Mouse (Mus musculus) cerebellum, adult 8-10 months (tissue): ENCODE data around the gene Bach2.
A peak's percentile ranks its signal among the peaks of the same experiment; 100 is the strongest.

Experiments used
- DNase-seq: peaks from one replicate; pipeline ENCODE4 v3.0.0; 2022

Gene Bach2

GRCm38 (mm10) chr4:32506306-32506808, 267.8 kb downstream of the Bach2 start:
- DNase-seq: no peak

DNA sequence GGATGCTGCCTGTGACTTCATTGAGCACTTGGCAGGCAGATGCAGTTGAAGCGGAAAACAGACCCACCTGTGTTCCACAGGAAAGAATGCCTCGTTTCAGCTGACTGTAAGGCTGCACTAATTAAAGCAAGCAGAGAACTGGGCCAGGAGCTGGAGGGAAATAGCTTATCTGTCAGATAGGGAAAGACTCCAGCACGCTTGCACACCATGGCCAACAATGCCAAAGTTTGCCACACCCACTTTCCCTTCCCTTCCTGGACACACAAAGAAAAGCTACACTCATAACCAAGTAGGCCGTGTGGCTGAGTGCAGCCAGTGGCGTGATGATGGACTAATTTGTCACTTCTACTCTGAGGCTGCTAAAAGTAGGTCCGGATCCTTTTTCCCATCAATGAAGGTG, 268.4 kb downstream of the Bach2 start:
- no peak for DNase-seq

DNA sequence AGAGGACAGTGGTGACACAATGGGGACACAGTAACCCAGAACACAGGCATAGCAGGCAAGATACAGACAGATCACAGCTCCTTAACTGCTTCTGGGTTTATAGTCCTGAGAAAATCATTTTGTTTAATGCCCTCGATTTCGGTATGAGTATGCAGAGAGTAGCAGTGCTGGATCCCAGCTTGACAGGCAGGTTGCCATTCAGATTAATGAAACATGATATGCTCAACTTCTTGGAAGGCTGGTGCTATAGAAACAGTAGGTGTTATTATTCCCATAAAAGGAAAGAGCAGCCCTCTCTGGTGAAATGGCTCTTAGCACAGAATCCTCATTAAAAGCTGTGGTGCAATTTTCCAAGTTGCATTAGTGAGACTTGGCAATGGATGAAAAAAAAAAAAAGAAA, 270.0 kb downstream of the Bach2 start:
- no peak for DNase-seq

GRCm38 (mm10) chr4:32508996-32509395, 270.4 kb downstream of the Bach2 start:
- DNase-seq: no peak

GRCm38 (mm10) chr4:32509832-32510612, 271.4 kb downstream of the Bach2 start:
- DNase-seq: peak; percentile 56

- no peak for DNase-seq
Observed at GRCm38 (mm10) chr4:32510940-32511339, 272.3 kb downstream of the Bach2 start.

- no peak for DNase-seq
Observed at GRCm38 (mm10) chr4:32516126-32516525, 277.5 kb downstream of the Bach2 start.

- DNase-seq: no peak
Observed at GRCm38 (mm10) chr4:32518842-32519578, 280.4 kb downstream of the Bach2 start.

DNA sequence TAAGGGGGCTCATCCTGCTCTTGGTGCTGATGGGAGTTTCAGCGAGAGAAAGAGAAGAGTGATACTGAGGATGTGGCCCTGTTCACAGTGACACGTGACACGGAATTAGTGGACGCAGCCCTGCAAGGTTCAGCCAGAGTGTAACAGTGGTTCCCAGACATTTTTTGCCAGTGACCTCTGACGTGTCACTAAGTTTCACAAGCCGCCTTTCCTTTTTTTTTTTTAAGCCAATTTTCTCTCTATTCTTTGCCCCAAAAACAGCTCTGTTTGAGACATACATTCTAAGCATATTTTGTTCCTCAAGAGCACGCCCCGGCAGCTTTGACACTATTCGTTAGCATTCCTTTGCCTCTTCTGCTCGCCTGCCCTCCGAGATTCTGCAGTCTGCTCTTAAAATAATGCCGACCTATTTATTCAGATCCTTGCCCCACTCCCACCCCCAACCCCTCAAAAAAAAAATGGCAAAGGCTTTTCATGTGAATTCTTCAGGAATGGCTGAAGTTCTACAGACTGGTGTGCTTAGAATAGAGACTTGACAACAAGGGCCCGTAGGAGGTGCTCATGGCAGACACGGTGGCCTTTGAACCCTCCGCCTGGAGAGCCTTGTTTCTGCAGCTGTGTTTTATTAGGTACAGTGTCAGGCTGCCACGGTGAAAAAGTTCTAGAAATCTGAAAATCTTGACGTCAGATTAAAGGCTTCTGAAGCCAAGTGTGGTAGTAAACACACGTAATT, 282.2 kb downstream of the Bach2 start:
- DNase-seq: no peak

DNA sequence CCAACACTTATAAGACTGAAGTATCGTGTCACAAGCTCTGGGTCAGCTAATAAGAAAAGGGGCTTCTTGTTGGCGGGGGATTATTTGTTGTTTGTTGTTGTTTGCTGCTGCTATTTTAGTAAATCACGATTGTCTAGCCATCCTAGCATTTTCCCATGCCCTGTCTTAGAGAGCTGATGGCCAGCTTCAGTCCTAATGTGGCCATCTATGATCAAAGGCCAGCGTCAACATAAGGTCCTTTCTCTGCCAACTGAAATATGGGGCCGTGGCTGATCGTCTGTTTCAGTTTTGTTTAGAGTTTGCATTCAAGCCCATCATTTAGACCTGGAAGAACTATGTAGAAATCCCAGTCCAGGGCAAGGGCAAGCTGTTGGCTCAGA, 282.7 kb downstream of the Bach2 start:
- no peak for DNase-seq

DNA sequence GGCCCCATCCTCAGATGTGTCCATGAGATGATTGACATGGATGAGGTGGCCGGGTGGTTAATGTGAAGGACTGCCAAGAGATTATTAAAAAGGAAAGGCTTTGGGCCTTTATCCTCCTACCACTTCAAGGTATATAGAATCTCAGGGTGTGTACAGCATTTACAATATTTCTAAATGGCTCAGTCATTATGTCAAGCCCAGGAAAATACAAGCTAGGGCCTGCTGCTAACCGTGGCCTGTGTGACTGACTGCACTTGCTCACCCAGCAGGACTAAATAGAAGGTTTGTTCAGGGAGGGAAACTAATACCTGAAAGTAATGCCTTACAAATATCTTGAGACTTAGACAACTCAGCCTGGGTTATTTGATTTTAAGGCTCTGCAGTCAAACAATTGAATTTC, 283.4 kb downstream of the Bach2 start:
- no peak for DNase-seq

- no peak for DNase-seq
Observed at GRCm38 (mm10) chr4:32524282-32524681, 285.7 kb downstream of the Bach2 start.

DNA sequence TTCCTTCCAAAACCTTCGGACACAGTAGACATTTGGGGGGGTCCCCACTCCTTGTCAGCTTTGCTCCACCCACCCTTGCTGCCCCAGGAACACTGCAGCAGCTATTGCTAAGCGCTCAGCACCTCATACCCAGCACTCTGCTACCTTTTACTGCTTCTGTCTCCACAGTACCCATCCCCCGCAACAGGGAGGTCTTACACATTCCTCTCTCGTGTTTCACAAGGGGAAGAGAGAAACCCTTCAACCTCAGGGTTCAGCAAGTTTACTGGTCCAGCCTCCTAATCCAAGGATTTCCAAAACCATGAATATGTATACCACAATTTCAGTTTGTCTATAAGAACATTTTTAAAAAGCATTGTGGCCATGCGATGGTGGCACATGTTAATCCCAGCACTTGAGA, 286.4 kb downstream of the Bach2 start:
- DNase-seq: no peak

- no peak for DNase-seq
Observed at GRCm38 (mm10) chr4:32526228-32526836, 287.7 kb downstream of the Bach2 start.

DNA sequence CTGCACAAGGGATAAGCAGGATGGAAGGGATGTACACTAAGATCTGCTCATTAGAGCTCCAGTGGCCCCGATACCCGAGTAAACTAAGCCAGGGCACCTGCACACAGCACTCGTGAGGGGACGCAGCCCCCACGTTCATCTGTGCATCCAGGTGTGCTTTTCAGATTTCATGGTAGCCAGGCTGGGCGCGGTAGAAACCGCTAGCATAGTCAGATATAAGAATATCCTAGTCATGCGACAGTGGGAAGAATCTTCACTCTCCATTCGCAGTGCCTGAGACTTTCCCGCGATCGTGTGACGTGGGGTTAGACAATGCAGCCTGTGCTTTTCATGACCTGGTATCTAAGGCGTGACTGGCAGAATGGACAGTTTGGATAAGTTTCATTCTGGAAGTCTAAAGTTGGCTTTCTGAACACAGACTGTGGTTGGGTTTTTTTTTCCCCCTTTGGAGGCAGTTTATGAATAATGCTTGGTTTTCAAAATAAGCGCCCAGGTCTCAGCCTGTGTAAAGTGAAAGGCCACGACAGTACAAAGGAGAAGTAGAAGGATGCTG, 290.9 kb downstream of the Bach2 start:
- DNase-seq: no peak

DNA sequence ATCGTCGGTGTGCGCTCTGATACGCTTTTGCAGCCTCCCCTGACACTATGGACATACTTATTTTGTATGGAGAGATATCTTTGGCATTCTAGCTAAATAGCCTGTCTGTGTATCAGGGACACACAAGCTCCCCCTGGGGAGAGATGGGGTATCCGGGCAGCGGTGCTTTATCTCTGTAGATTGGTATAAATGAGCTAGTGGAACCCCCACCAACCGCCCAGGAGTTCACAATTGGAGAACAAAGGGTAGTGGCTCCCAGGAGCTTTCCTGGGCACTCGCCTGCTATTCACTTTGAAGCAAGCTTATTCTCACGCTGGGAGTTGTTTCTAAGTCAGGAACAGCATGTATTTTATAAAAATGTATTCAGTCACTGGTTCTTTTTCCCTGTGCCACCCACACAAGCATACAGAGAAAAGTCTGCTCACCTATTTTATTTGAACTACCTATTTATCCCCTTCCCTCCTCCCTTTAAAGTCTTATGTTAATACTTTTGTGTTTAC, 291.9 kb downstream of the Bach2 start:
- DNase-seq: no peak

- peak; percentile 37 for DNase-seq
Observed at GRCm38 (mm10) chr4:32530921-32531846, 292.6 kb downstream of the Bach2 start.

GRCm38 (mm10) chr4:32532079-32532478, 293.5 kb downstream of the Bach2 start:
- DNase-seq: no peak

- DNase-seq: no peak
Observed at GRCm38 (mm10) chr4:32533735-32534134, 295.1 kb downstream of the Bach2 start.

GRCm38 (mm10) chr4:32535626-32536025, 297.0 kb downstream of the Bach2 start:
- no peak for DNase-seq

DNA sequence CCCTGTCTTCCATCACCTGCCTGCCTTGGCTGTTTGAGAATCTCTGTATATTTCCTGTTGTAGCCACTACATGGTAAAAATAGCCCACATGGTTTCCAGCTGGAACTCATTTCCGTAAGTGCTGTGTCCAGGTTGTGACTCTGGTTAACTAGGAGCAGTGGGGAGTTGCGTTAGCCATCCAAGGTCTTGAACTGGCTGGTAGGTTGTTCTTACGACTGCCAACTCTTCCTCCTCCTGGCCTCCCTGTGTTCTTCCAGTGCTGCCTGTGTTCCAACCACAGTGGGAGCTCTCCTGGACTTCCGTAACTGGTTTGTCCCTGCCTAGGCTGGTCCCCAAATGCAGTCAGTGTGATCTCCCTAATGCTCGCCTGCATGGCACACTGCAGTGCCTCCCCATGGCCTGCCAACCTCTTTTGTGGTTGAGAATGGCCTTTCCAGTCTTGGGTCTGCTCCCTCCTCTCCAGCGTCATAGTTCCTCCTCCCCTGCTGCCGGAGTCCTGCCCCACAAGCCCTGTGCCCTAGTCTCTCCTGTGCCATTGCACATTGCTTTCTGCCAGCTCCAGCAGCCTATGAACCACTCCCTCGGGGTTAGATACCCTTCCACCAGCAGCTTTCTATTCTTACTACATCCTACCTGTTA, 298.4 kb downstream of the Bach2 start:
- DNase-seq: peak; percentile 55
